ENCODE assay signal across 11 mouse cellular contexts in the genomic region with DNA sequence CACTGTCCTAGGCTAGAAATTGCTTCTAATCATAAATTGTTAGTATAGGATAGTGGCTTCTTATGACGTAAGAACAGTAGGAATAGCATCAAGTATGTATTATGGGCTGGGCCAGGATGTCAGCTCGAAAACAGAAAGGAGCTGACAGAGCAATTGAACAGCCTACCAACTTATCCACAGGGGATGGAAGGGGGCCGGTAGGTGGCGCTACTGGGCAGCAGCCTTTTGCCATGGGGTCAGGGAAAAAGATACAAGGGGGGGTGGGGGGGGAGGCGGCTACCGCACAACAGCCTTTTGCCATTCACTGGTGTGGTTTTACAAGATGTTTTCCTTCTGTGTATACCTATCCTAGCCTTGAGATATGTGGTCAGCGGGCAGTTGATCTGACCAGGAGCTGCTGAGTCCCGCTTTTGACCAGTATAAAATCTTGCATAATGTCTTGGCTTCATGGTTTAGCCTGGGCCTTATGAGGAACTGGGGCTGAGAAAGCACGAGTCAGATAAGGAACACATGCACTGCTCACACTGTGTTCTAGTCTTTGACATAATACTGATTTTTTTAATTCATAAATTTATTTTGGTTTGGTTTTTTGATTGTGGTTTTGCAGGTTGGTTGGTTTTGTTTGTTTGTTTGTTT. TPM values are rescaled to one million over a fixed set of nuclear protein-coding genes. Genes with fewer than 3 reads are reported as not detected.
DNase-seq lines count a peak whose midpoint lies in the region; ATAC-seq and TF ChIP-seq lines count a peak whose summit lies in the region.
"Had no signal": no experiment of that assay in that cellular context is flagged by ENCODE, and none has a peak within 500 bp of the region (broad histone marks: within the 10 kb centered on the region; RNA-seq: fewer than 3 reads in every experiment).

No protein-coding gene starts in this region.

- in situ Hi-C loops in ES-E14 (cut with MboI; ENCODE audit: low sequenced_read_pairs in 2 of 2, unreplicated experiment in 2 of 2), result no loop called here

- H3K4me2 ChIP-seq in hindbrain, postnatal 0 days (ENCODE audit: low read depth, low read length), result no peak overlapping the region
- no peak overlapping the region for H3K4me2 ChIP-seq in hindbrain, embryonic 13.5 days
- no peak overlapping the region for H3K4me2 ChIP-seq in midbrain, embryonic 14.5 days (ENCODE audit: low read length)

- ATAC-seq in hindbrain, postnatal 0 days, result no peak
- ATAC-seq in hindbrain, embryonic 13.5 days (ENCODE audit: low FRiP score), result no peak
- ATAC-seq in midbrain, embryonic 14.5 days (ENCODE audit: low FRiP score, low TSS enrichment), result no peak

- TF ChIP-seq CTCF in hindbrain, postnatal 0 days (IDR thresholded peaks at IDR 0.05; ENCODE audit: low read depth), result peak; percentile 48

- H3K27me3 ChIP-seq in hindbrain, postnatal 0 days (ENCODE audit: insufficient read depth, low read length), result no peaks in the 10 kb centered on the region
- H3K27me3 ChIP-seq in hindbrain, embryonic 13.5 days, result no peaks in the 10 kb centered on the region
- no peaks in the 10 kb centered on the region for H3K27me3 ChIP-seq in midbrain, embryonic 14.5 days (ENCODE audit: control insufficient read depth, insufficient read depth, low read length)

- no peak overlapping the region for H3K4me3 ChIP-seq in hindbrain, postnatal 0 days (ENCODE audit: low read length)
- H3K4me3 ChIP-seq in hindbrain, embryonic 13.5 days, result no peak overlapping the region
- no peak overlapping the region for H3K4me3 ChIP-seq in ES-E14 (ENCODE audit: insufficient read depth in 1 of 2, low read depth in 1 of 2, low read length in 2 of 2, poor library complexity in 1 of 2, severe bottlenecking in 1 of 2)
- H3K4me3 ChIP-seq in midbrain, embryonic 14.5 days (replicated peaks; ENCODE audit: low read depth, low read length), result no peak overlapping the region

- no peak overlapping the region for H3K9ac ChIP-seq in hindbrain, postnatal 0 days (replicated peaks; ENCODE audit: low read length)
- no peak overlapping the region for H3K9ac ChIP-seq in hindbrain, embryonic 13.5 days
- H3K9ac ChIP-seq in ES-E14 (ENCODE audit: insufficient read depth, low read depth, low read length, poor library complexity, severe bottlenecking), result no peak overlapping the region
- H3K9ac ChIP-seq in midbrain, embryonic 14.5 days (replicated peaks; ENCODE audit: low read length), result no peak overlapping the region

- H3K4me1 ChIP-seq in hindbrain, postnatal 0 days (ENCODE audit: insufficient read depth, low read length), result no peaks in the 10 kb centered on the region
- no peaks in the 10 kb centered on the region for H3K4me1 ChIP-seq in hindbrain, embryonic 13.5 days (replicated peaks)
- no peaks in the 10 kb centered on the region for H3K4me1 ChIP-seq in ES-E14 (ENCODE audit: control insufficient read depth in 2 of 2, insufficient read depth in 2 of 2, low read length in 2 of 2, poor library complexity in 1 of 2)
- no peaks in the 10 kb centered on the region for H3K4me1 ChIP-seq in midbrain, embryonic 14.5 days (ENCODE audit: control insufficient read depth, insufficient read depth, low read length)

- peak; percentile 18 for DNase-seq in hindbrain, postnatal 0 days (ENCODE audit: low spot score)
- DNase-seq in 416B (ENCODE audit: low read depth), result peak; percentile 72
- peak; percentile 40 for DNase-seq in ES-E14 (ENCODE audit: low read depth, low spot score)
- peak; percentile 25 for DNase-seq in embryo, embryonic 9.5 days (ENCODE audit: extremely low spot score)
- DNase-seq in lung, postnatal 36 days, result peak; percentile 46
- no peak for DNase-seq in right cerebral cortex, postnatal 36 days (ENCODE audit: low spot score in 2 of 2)
- DNase-seq in midbrain, embryonic 14.5 days, result no peak

- WGBS in hindbrain, postnatal 0 days, result 41% methylated on average over 9 of the region's 9 CpGs
- 39% methylated on average over 9 of the region's 9 CpGs for WGBS in hindbrain, embryonic 13.5 days
- WGBS in midbrain, embryonic 14.5 days, result 33% methylated on average over 9 of the region's 9 CpGs

- H3K36me3 ChIP-seq in hindbrain, postnatal 0 days (ENCODE audit: insufficient read depth, low read length), result no peaks in the 10 kb centered on the region
- no peaks in the 10 kb centered on the region for H3K36me3 ChIP-seq in hindbrain, embryonic 13.5 days
- H3K36me3 ChIP-seq in ES-E14 (ENCODE audit: control insufficient read depth, insufficient read depth, low read length, poor library complexity, severe bottlenecking), result no peaks in the 10 kb centered on the region
- no peaks in the 10 kb centered on the region for H3K36me3 ChIP-seq in midbrain, embryonic 14.5 days (ENCODE audit: control insufficient read depth, insufficient read depth, low read length)

- H3K9me3 ChIP-seq in hindbrain, postnatal 0 days (ENCODE audit: low read length), result no peaks in the 10 kb centered on the region
- no peaks in the 10 kb centered on the region for H3K9me3 ChIP-seq in hindbrain, embryonic 13.5 days
- no peaks in the 10 kb centered on the region for H3K9me3 ChIP-seq in ES-E14 (ENCODE audit: control insufficient read depth, insufficient read depth, low read depth, low read length)
- H3K9me3 ChIP-seq in midbrain, embryonic 14.5 days (ENCODE audit: control insufficient read depth, low read length), result no peaks in the 10 kb centered on the region

- no peak overlapping the region for H3K27ac ChIP-seq in hindbrain, postnatal 0 days
- no peak overlapping the region for H3K27ac ChIP-seq in hindbrain, embryonic 13.5 days
- H3K27ac ChIP-seq in ES-E14 (ENCODE audit: insufficient read depth, low read depth, low read length, poor library complexity, severe bottlenecking), result no peak overlapping the region
- no peak overlapping the region for H3K27ac ChIP-seq in midbrain, embryonic 14.5 days (replicated peaks; ENCODE audit: low read depth, low read length)

TF ChIP-seq in ES-E14, 5 proteins besides CTCF, POLR2A, EP300 and RAD21:
- TF ChIP-seq MAFK (IDR thresholded peaks at IDR 0.05; ENCODE audit: insufficient read depth, low read depth, low read length), result peak; percentile 16; the same call in 1 of the 2 replicates
- TF ChIP-seq CHD2 (IDR thresholded peaks at IDR 0.05; ENCODE audit: low read depth, low read length), result no peak
- TF ChIP-seq ZC3H11A (IDR thresholded peaks at IDR 0.05; ENCODE audit: borderline replicate concordance, low read depth, low read length), result no peak
- TF ChIP-seq HCFC1 (IDR thresholded peaks at IDR 0.05; ENCODE audit: borderline replicate concordance, insufficient read depth, low read length), result no peak
TF ChIP-seq in ES-E14: peak in this region for 1.

RNA-seq across cellular contexts. Expression of a gene that starts 10.4 kb away (rescaled TPM):
- not detected in 2 replicates for total RNA-seq in hindbrain, postnatal 0 days (2014; rRNA removed)
- polyA plus RNA-seq in hindbrain, postnatal 0 days (2015; fragmentation: Nextera tagmentation; extraction: Ambion mirVana), result not detected in 2 replicates
- not detected in 2 replicates for polyA plus RNA-seq in hindbrain, embryonic 13.5 days (2015; fragmentation: Nextera tagmentation; extraction: Ambion mirVana)
- not detected in 2 replicates for total RNA-seq in ES-E14 (2012; rRNA removed)
- not detected in 2 replicates for polyA plus RNA-seq in midbrain, embryonic 14.5 days (2014; fragmentation: Nextera tagmentation; extraction: Ambion mirVana)
- polyA plus RNA-seq: cortical plate, adult 2 months; neural tube, embryonic 14.5 days had no signal

RNA-seq across cellular contexts. Expression of a gene that starts 12.9 kb away (rescaled TPM):
- total RNA-seq in hindbrain, postnatal 0 days (2014; rRNA removed), result not detected in 2 replicates
- not detected in 2 replicates for polyA plus RNA-seq in hindbrain, postnatal 0 days (2015; fragmentation: Nextera tagmentation; extraction: Ambion mirVana)
- polyA plus RNA-seq in hindbrain, embryonic 13.5 days (2015; fragmentation: Nextera tagmentation; extraction: Ambion mirVana), result not detected in 2 replicates
- total RNA-seq in ES-E14 (2012; rRNA removed), result not detected in 2 replicates
- polyA plus RNA-seq in midbrain, embryonic 14.5 days (2014; fragmentation: Nextera tagmentation; extraction: Ambion mirVana), result not detected in 2 replicates
- total RNA-seq: layer of hippocampus, postnatal 14 days had no signal
- polyA plus RNA-seq: cortical plate, adult 2 months; neural tube, embryonic 14.5 days had no signal

RNA-seq across cellular contexts. Expression of a gene that starts 22.1 kb away (rescaled TPM):
- total RNA-seq in hindbrain, postnatal 0 days (2014; rRNA removed), result not detected in 2 replicates
- polyA plus RNA-seq in hindbrain, postnatal 0 days (2015; fragmentation: Nextera tagmentation; extraction: Ambion mirVana), result not detected in 2 replicates
- polyA plus RNA-seq in hindbrain, embryonic 13.5 days (2015; fragmentation: Nextera tagmentation; extraction: Ambion mirVana), result not detected in 2 replicates
- total RNA-seq in ES-E14 (2012; rRNA removed), result 2.4 and 5.2 TPM in 2 replicates
- polyA plus RNA-seq in midbrain, embryonic 14.5 days (2014; fragmentation: Nextera tagmentation; extraction: Ambion mirVana), result not detected in 2 replicates
- total RNA-seq: layer of hippocampus, postnatal 14 days had no signal
- polyA plus RNA-seq: cortical plate, adult 2 months; neural tube, embryonic 14.5 days had no signal

RNA-seq across cellular contexts. Expression of a gene that starts 44.5 kb away (rescaled TPM):
- 45.6 and 50.0 TPM in 2 replicates for total RNA-seq in hindbrain, postnatal 0 days (2014; rRNA removed)
- polyA plus RNA-seq in hindbrain, postnatal 0 days (2015; fragmentation: Nextera tagmentation; extraction: Ambion mirVana), result 35.6 and 36.2 TPM in 2 replicates
- 33.1 and 35.5 TPM in 2 replicates for polyA plus RNA-seq in hindbrain, embryonic 13.5 days (2015; fragmentation: Nextera tagmentation; extraction: Ambion mirVana)
- 1.1 and 2.9 TPM in 2 replicates for total RNA-seq in ES-E14 (2012; rRNA removed)
- 5.1 and 5.3 TPM in 2 replicates for polyA plus RNA-seq in midbrain, embryonic 14.5 days (2014; fragmentation: Nextera tagmentation; extraction: Ambion mirVana)

Comparison
In these comparisons a context has a peak if more than half of its experiments do, and no peak if none do; other contexts are left out.
1. DNase-seq: peak in hindbrain, postnatal 0 days (single experiment), 416B (single experiment), ES-E14 (single experiment), embryo, embryonic 9.5 days (single experiment) and lung, postnatal 36 days (single experiment); none in right cerebral cortex, postnatal 36 days (0 of 2) and midbrain, embryonic 14.5 days (single experiment).